Mouse (Mus musculus) hindbrain, embryonic 10.5 days (tissue): ENCODE data around the gene Scamp2. TPM values are rescaled to one million over a fixed set of nuclear protein-coding genes. Genes with fewer than 3 reads are reported as not detected.
A peak's percentile ranks its signal among the peaks of the same experiment; 100 is the strongest.

Experiments
- DNase-seq: peaks from one replicate; pipeline ENCODE4 v3.0.0-alpha.2; 2017; ENCODE audit warnings: low spot score
- H3K27ac ChIP-seq: fragments of 300-500 bp; sonication (generic); 2 replicates; pipeline ENCODE4 v1.5.1; 2016; ENCODE audit warnings: mild to moderate bottlenecking, moderate library complexity
- H3K27me3 ChIP-seq: fragments of 300-500 bp; sonication (generic); 2 replicates; pipeline ENCODE4 v1.6.1; 2016; ENCODE audit warnings: mild to moderate bottlenecking; ENCODE audit not compliant: poor library complexity, insufficient read depth, severe bottlenecking
- H3K36me3 ChIP-seq: fragments of 300-500 bp; sonication (generic); 2 replicates; pipeline ENCODE4 v1.6.1; 2016; ENCODE audit warnings: mild to moderate bottlenecking, moderate library complexity
- H3K4me1 ChIP-seq: fragments of 300-500 bp; sonication (generic); replicated peaks from 2 replicates; pipeline ENCODE4 v1.6.1; 2016; ENCODE audit warnings: mild to moderate bottlenecking
- H3K4me3 ChIP-seq: fragments of 300-500 bp; sonication (generic); 2 replicates; pipeline ENCODE4 v1.5.1; 2016; ENCODE audit warnings: mild to moderate bottlenecking, moderate library complexity
- H3K9me3 ChIP-seq: fragments of 300-500 bp; sonication (generic); 2 replicates; pipeline ENCODE4 v1.6.1; 2016; ENCODE audit warnings: mild to moderate bottlenecking, moderate library complexity
- WGBS: fragments of 180-500 bp; shearing (Covaris S2); methylation state at CpG from one replicate; pipeline ENCODE4 v1.1.7; 2016; 5-methylcytosine and 5-hydroxymethylcytosine counted together
- polyA plus RNA-seq: library from polyadenylated mRNA; unstranded; fragments of >200 nt; fragmentation: Nextera tagmentation; extraction: Ambion mirVana; gene quantifications from 2 replicates; pipeline ENCODE4 v1.2.1, GENCODE M21; 2016

The Scamp2 gene
- polyA plus RNA-seq, 1 experiment from 2014 or later = 59.7 TPM

DNA sequence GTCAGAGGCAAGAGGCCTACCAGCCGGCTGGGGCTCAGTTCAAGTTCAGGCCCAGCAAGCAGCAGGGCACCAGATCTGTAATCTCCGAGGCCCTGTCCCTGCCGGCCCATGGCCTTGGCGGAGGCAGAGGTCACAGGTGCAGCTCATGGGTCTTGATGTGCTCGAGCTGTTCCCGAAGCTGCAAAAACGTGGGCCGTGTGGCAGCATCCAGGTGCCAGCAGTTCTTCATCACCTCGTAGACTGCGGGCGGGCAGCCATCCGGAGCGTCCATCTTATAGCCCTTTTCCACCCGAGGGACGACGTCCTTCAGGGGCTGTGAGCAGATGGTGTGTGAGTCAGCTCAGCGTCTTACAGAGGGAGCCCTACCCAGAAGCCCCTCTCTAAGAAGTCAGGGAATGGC is 66.4 kb downstream of the Scamp2 start:
- 92% methylated on average over 17 of the region's 17 CpGs for WGBS
- H3K9me3 ChIP-seq = no peaks in the 10 kb centered on the region
- H3K27ac ChIP-seq = no peak overlapping the region
- H3K4me3 ChIP-seq = no peak overlapping the region
- H3K4me1 ChIP-seq = peaks cover 19% of the 10 kb centered on the region
- no peaks in the 10 kb centered on the region for H3K27me3 ChIP-seq
- peaks cover 85% of the 10 kb centered on the region for H3K36me3 ChIP-seq
- no peak for DNase-seq

DNA sequence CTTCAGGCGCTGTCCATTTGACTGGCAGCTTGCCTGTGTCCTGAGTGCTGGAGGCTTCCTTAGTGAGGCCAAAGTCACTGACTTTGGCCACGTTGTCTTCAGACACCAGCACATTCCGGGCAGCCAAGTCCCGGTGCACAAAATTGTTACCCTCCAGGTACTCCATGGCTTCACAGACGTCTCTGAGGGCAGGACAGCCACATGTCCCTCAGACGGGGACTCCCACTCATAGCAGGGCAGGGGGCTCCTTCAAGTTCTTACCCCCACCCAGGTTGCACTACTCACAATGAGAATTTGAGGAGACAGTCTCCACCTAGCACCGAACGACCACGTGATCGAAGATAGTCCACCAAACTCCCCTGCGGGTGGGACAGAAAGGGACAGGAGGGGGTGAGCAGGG is 67.1 kb downstream of the Scamp2 start:
- H3K9me3 ChIP-seq = no peaks in the 10 kb centered on the region
- H3K4me3 ChIP-seq = no peak overlapping the region
- DNase-seq = no peak
- H3K27ac ChIP-seq = no peak overlapping the region
- H3K27me3 ChIP-seq = no peaks in the 10 kb centered on the region
- peaks cover 92% of the 10 kb centered on the region for H3K36me3 ChIP-seq
- peaks cover 19% of the 10 kb centered on the region for H3K4me1 ChIP-seq
- 92% methylated on average over 11 of the region's 11 CpGs for WGBS

DNA sequence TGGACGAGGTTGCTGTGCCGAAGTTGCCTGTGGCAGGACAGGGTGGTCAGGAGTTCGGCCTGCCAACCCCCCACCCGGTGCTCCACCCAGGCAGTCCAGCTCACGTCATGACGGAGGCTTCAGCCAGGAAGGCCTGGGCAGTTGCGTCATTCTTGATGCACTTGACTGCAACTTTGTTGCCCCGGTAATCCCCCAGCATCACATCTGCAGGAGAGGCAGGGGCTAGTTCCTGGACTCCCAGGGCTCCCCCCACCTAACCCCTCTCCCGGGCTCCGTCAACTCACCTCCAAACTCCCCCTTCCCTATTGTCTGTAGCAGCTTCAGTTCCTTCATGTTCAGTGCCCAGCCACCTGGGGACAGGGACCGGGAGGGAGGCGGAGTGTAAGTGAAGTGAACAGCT is 68.0 kb downstream of the Scamp2 start:
- H3K36me3 ChIP-seq = peaks cover 99% of the 10 kb centered on the region
- WGBS = 91% methylated on average over 12 of the region's 12 CpGs
- DNase-seq = no peak
- H3K27me3 ChIP-seq = no peaks in the 10 kb centered on the region
- no peak overlapping the region for H3K27ac ChIP-seq
- no peaks in the 10 kb centered on the region for H3K9me3 ChIP-seq
- H3K4me1 ChIP-seq = peaks cover 24% of the 10 kb centered on the region
- no peak overlapping the region for H3K4me3 ChIP-seq

DNA sequence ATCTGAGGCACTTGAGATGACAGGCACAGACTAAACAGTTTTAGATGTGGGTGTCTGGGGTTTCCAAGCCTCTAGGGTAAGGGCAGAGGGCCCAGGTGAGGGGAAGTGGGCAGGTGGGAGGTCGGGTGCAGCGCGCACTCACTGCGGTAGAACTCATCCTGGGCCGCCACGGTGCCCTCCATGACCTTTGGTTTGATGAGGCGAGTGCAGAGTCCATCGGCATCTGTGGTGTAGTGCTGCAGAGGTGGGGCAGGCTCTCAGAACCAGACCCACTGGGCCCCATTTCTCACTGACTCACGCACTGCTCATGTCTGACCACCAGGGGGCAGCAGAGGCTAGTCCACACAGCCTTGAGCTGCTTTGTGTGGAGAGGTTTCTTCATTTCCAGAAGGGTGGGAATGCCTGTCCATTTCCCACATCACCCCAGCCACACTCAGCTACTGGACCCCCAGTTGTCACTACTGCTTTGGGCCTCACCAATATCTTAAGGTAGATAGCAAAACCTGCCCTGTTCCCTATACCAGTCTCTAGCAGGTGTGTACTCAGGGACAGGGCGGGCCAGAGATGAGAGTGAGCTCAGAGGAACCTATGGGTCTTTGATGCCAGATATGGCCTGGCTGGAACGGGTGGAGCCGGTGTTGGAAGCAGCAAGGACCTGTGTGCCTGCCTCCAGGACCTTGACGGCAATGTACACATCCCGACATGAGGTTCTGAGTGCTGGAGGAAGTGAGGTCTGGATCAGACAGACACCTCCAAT is 68.6 kb downstream of the Scamp2 start:
- Histone ChIP-seq H3K4me1 (peaks cover 26% of the 10 kb centered on the region), H3K27ac (0 out of 2 replicates have a peak overlapping the region, but pooled peaks have one; percentile 54), H3K9me3 (no peaks in the 10 kb centered on the region), H3K27me3 (no peaks in the 10 kb centered on the region), H3K4me3 (no peak overlapping the region), H3K36me3 (peaks cover 99% of the 10 kb centered on the region)
- peak; percentile 73 for DNase-seq
- 74% methylated on average over 14 of the region's 14 CpGs for WGBS

DNA sequence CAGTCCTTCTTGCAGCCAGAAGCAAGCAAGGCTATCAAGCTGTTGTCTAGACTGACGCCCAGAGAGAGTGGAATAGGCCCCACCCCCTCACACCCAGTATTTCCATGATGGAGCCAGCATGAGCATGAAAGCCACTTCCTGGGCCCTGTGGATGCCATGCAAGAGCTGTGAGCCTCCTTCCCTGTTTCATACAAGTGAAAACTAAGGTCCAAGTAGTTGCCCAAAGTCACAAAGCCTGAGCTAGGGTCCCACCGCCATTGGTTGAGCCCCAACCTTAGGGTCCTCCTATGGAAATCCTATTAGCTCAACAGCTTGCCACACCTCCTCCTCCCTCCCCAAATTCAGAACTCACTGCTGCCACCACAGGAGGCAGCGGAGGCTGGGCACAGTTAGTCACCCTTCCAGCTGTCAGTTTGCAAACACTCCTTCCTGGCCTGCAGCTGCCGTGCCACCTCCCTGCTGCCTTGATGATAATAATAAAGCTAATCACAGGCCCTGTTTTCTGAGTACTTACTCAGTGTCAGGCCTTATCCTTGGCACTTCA is 72.8 kb downstream of the Scamp2 start:
- DNase-seq = no peak
- WGBS = 56% methylated on average over 4 of the region's 4 CpGs
- H3K27ac ChIP-seq = no peak overlapping the region
- H3K36me3 ChIP-seq = peaks cover 70% of the 10 kb centered on the region
- peaks cover 31% of the 10 kb centered on the region for H3K4me1 ChIP-seq
- no peaks in the 10 kb centered on the region for H3K27me3 ChIP-seq
- H3K4me3 ChIP-seq = no peak overlapping the region
- no peaks in the 10 kb centered on the region for H3K9me3 ChIP-seq

DNA sequence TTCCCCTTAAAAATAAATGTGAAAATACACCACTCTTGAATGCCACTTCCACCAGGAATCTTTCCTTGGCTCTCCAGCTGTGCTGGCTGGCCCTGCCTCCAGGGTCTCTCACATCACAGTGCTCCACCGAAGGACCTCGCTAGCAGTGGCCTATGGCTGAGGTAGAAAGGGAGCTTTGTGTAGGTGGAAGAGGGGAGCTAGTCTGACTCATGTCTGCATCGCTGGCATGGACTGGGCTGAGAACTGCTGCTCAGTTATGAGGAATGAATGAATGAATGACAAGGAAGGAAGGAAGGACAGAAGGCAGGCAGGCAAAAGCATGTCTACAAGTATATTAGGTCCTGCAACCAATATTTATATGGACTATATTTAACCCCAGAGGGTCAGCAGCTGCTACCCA is 76.5 kb downstream of the Scamp2 start:
- 78% methylated on average over 3 of the region's 3 CpGs for WGBS
- Histone ChIP-seq H3K27ac (peak overlapping the region; percentile 78; the same call in 1 of the 2 replicates), H3K9me3 (no peaks in the 10 kb centered on the region), H3K27me3 (no peaks in the 10 kb centered on the region), H3K36me3 (peaks cover 48% of the 10 kb centered on the region), H3K4me3 (no peak overlapping the region), H3K4me1 (peaks cover 68% of the 10 kb centered on the region)
- no peak for DNase-seq

DNA sequence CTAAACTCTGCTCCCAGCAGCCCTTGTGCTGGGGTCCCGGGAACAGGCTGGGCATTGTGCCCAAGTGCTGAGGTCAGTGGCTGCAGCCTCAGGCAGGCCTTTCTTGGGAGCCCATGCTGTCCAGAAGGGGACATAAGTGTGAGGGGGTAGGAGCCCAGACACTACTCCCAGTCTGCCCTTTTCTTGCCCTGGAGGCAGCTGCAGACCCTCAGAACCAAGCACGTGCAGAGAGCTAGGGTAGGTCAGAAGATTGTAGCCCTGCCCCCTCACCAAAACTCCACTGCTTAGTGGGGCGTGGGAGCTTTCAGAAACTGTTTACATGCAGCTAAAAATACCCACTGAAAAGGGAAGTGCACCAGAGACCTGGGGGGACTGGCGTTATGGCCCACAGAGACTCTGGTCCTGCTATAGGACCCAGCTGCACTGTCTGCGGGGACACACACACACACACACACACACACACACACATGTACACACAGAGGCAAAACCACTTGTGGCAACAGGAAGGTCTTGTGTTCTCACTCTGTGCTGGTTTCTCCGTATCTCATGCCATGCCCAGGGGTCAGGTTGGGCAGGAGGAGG is 77.1 kb downstream of the Scamp2 start:
- Histone ChIP-seq H3K4me3 (no peak overlapping the region), H3K36me3 (peaks cover 49% of the 10 kb centered on the region), H3K4me1 (peaks cover 73% of the 10 kb centered on the region), H3K27ac (peak overlapping the region; percentile 78), H3K27me3 (no peaks in the 10 kb centered on the region), H3K9me3 (no peaks in the 10 kb centered on the region)
- WGBS = 68% methylated on average over 6 of the region's 6 CpGs
- no peak for DNase-seq

Other genes starting within 250 kb of the Scamp2 start
- 19.8 and 23.5 TPM in 2 replicates for gene Ppcdc, start 120.8 kb upstream of the Scamp2 start, polyA plus RNA-seq
- 18.2 and 28.9 TPM in 2 replicates for gene Scamp5, start 92.9 kb upstream of the Scamp2 start, polyA plus RNA-seq
- 2.5 and 9.7 TPM in 2 replicates for gene Rpp25, start 56.9 kb upstream of the Scamp2 start, polyA plus RNA-seq
- gene Cox5a, start 39.7 kb upstream of the Scamp2 start, polyA plus RNA-seq = 712 and 781 TPM in 2 replicates
- gene Fam219b, start 23.4 kb upstream of the Scamp2 start, polyA plus RNA-seq = 16.1 and 16.3 TPM in 2 replicates
- 61.7 and 74.1 TPM in 2 replicates for gene Mpi, start 8.2 kb upstream of the Scamp2 start, polyA plus RNA-seq
- gene Ulk3, start 28.5 kb downstream of the Scamp2 start, polyA plus RNA-seq = 14.2 and 14.6 TPM in 2 replicates
- gene Cplx3, start 45.3 kb downstream of the Scamp2 start, polyA plus RNA-seq = 0.88 and 2.8 TPM in 2 replicates
- not detected in 2 replicates for gene Lman1l, start 59.8 kb downstream of the Scamp2 start, polyA plus RNA-seq
- 40.8 and 42.3 TPM in 2 replicates for gene Csk, start 92.7 kb downstream of the Scamp2 start, polyA plus RNA-seq
- not detected in 2 replicates for gene Cyp1a2, start 122.8 kb downstream of the Scamp2 start, polyA plus RNA-seq
- gene Cyp1a1, start 127.0 kb downstream of the Scamp2 start, polyA plus RNA-seq = not detected in 2 replicates
- gene Edc3, start 147.6 kb downstream of the Scamp2 start, polyA plus RNA-seq = 41.0 and 41.1 TPM in 2 replicates
- 90.7 and 105 TPM in 2 replicates for gene Clk3, start 204.9 kb downstream of the Scamp2 start, polyA plus RNA-seq